Mouse (Mus musculus) kidney, postnatal 0 days (tissue): ENCODE results near the gene Cby1. TPM values are rescaled to one million over a fixed set of nuclear protein-coding genes. Genes with fewer than 3 reads are reported as not detected.

ENCODE experiments used
- ATAC-seq: fragments of 200-750 bp; cut with Nextera tagmentation; replicated peaks from 2 replicates; pipeline ENCODE4 v1.8.0; 2017; ENCODE audit warnings: low read depth, moderate number of reproducible peaks, moderate TSS enrichment, moderate library complexity; ENCODE audit not compliant: low FRiP score
- DNase-seq: peaks from one replicate; pipeline ENCODE4 v3.0.0-alpha.2; 2016; ENCODE audit warnings: low spot score
- H3K27ac ChIP-seq: fragments of 300-500 bp; sonication (generic); 2 replicates; pipeline ENCODE4 v1.5.1; 2014; ENCODE audit warnings: mild to moderate bottlenecking
- H3K27me3 ChIP-seq: fragments of 300-500 bp; sonication (generic); 2 replicates; pipeline ENCODE4 v1.6.1; 2014; ENCODE audit warnings: low read length, mixed read lengths; ENCODE audit not compliant: insufficient read depth
- H3K36me3 ChIP-seq: fragments of 300-500 bp; sonication (generic); 2 replicates; pipeline ENCODE4 v1.6.1; 2014; ENCODE audit warnings: low read length, mixed read lengths; ENCODE audit not compliant: insufficient read depth
- H3K4me1 ChIP-seq: fragments of 300-500 bp; sonication (generic); replicated peaks from 2 replicates; pipeline ENCODE4 v1.6.1; 2014; ENCODE audit warnings: antibody characterized with exemption, low read length, mixed read lengths; ENCODE audit not compliant: insufficient read depth
- H3K4me2 ChIP-seq: fragments of 300-500 bp; sonication (generic); 2 replicates; pipeline ENCODE4 v1.6.1; 2014; ENCODE audit warnings: mild to moderate bottlenecking, low read length, moderate library complexity, mixed read lengths
- H3K4me3 ChIP-seq: fragments of 300-500 bp; sonication (generic); replicated peaks from 2 replicates; pipeline ENCODE4 v1.5.1; 2014; ENCODE audit warnings: low read depth, low read length
- H3K9ac ChIP-seq: fragments of 300-500 bp; sonication (generic); 2 replicates; pipeline ENCODE4 v1.6.1; 2014; ENCODE audit warnings: low read depth, low read length
- H3K9me3 ChIP-seq: fragments of 300-500 bp; sonication (generic); replicated peaks from 2 replicates; pipeline ENCODE4 v1.6.1; 2016; ENCODE audit warnings: low read length, inconsistent platforms, mixed read lengths
- CTCF ChIP-seq: IDR thresholded peaks from 2 replicates; pipeline ENCODE4 v1.5.1; 2016; ENCODE audit warnings: antibody characterized with exemption, low read depth, mild to moderate bottlenecking, moderate library complexity
- WGBS: fragments of 180-500 bp; shearing (Covaris S2); extraction: QIAGEN DNeasy Blood & Tissue Kit; methylation state at CpG from one replicate; pipeline ENCODE4 v1.1.7; 2014; 5-methylcytosine and 5-hydroxymethylcytosine counted together
- polyA plus RNA-seq: library from polyadenylated mRNA; unstranded; fragments of >200 nt; fragmentation: Nextera tagmentation; extraction: Ambion mirVana; gene quantifications from 2 replicates; pipeline ENCODE4 v1.2.1, GENCODE M21; 2015

Gene Cby1
- polyA plus RNA-seq, 1 experiment from 2014 or later: 51.7 TPM

GRCm38 (mm10) chr15:79619770-79620414, 39.1 kb upstream of the Cby1 start:
- TF ChIP-seq CTCF: no peak

DNA sequence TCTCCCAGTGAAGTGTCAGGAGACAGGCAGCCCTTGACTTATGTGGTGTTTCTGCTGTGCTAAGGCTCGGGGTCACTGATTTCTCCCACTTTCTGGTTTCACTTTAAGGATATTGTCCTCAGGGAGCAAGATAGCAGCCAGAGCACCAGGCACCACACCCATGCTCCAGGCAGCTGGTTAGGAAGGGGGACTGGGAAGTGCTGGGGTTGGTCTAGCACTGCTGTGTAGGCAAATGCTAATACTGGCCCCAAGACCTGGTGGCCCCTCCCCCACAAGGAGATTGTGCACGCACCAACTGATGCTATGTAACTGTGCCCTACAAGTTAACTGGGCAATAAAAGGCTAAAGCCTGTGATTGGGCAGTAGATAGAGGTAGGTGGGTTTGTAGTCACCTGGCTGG, 28.5 kb upstream of the Cby1 start:
- no peak for ATAC-seq
- Histone ChIP-seq H3K36me3 (peaks cover 11% of the 10 kb centered on the region; the same call in 1 of the 2 replicates), H3K27ac (no peak overlapping the region), H3K4me3 (no peak overlapping the region), H3K4me1 (no peaks in the 10 kb centered on the region), H3K27me3 (no peaks in the 10 kb centered on the region), H3K9me3 (no peaks in the 10 kb centered on the region), H3K4me2 (no peak overlapping the region), H3K9ac (no peak overlapping the region)
- no peak for TF ChIP-seq CTCF
- DNase-seq: no peak
- 33% methylated on average over 2 of the region's 2 CpGs for WGBS

More at GRCm38 (mm10) chr15:79619770-79620414, 39.1 kb upstream of the Cby1 start:
- H3K36me3 ChIP-seq: no peaks in the 10 kb centered on the region
- no peak overlapping the region for H3K4me2 ChIP-seq
- H3K9ac ChIP-seq: no peak overlapping the region
- no peaks in the 10 kb centered on the region for H3K27me3 ChIP-seq
- no peak overlapping the region for H3K27ac ChIP-seq
- no peak for DNase-seq
- ATAC-seq: no peak; the same call in 1 of the 2 replicates
- no peaks in the 10 kb centered on the region for H3K9me3 ChIP-seq
- H3K4me1 ChIP-seq: no peaks in the 10 kb centered on the region
- no peak overlapping the region for H3K4me3 ChIP-seq
- 74% methylated on average over 11 of the region's 11 CpGs for WGBS

DNA sequence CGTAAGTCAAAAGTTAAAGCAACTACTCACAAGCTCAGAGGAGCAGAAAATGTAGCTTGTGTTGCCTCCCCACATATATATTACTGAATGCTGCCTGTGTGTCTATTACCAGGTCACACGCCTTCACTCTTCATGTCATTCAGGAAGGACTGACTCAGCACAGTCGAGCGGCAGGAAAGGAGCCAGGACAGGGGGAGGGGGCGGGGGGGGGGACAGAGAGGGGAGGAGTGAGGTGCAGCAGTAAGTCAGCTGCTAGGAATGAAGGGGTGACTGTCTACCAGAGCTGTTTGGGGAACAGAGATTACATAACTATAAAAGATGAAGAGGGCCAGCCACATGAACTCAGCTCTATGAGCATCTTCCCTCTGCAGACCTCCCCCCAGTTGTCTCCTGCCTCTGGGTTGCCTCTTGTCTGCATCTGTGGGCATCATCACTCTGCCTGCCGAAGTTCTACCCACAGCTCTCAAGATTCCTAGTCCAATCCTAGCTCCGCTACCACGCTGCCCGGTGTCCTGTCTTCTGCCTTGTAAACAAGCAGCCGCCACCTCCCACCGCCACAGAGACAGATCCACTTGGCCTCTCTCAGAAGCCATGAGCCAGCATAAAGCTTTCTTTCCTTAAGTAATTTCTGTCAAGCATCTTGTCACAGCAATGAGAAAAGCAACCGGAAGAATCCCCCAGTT, 17.7 kb upstream of the Cby1 start:
- ATAC-seq: no peak
- Histone ChIP-seq H3K27ac (no peak overlapping the region), H3K36me3 (0 out of 2 replicates have a peak, but pooled peaks cover 8% of the 10 kb centered on the region), H3K27me3 (no peaks in the 10 kb centered on the region), H3K4me1 (no peaks in the 10 kb centered on the region), H3K9ac (no peak overlapping the region), H3K9me3 (no peaks in the 10 kb centered on the region), H3K4me2 (no peak overlapping the region), H3K4me3 (no peak overlapping the region)
- WGBS: 53% methylated on average over 11 of the region's 12 CpGs
- no peak for DNase-seq
- no peak for TF ChIP-seq CTCF

GRCm38 (mm10) chr15:79645483-79645882, 13.5 kb upstream of the Cby1 start:
- H3K27ac ChIP-seq: no peak overlapping the region

DNA sequence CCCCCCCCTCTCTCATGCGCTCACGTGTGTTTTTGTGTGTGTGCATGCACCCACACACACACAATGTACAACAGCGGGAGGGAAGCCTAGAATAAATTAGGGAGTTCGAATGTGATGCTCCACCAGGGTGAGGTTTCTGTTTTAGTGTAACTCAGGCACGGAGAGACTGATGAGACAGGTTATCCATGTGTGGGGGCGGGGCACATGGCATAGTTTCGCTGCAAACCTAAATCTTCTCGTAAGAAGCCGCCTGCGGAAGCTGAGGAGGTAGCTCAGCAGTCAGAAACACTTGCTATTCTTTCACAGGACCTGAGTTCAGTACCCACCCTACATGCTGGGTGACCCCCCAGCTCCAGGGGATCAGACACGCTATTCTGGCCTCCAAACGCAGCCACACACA, 10.9 kb upstream of the Cby1 start:
- Histone ChIP-seq H3K27ac (no peak overlapping the region), H3K4me1 (no peaks in the 10 kb centered on the region), H3K9me3 (no peaks in the 10 kb centered on the region), H3K4me2 (no peak overlapping the region), H3K9ac (no peak overlapping the region), H3K27me3 (no peaks in the 10 kb centered on the region), H3K36me3 (no peaks in the 10 kb centered on the region), H3K4me3 (no peak overlapping the region)
- WGBS: 87% methylated on average over 12 of the region's 12 CpGs
- no peak for TF ChIP-seq CTCF
- no peak for ATAC-seq
- no peak for DNase-seq

More at GRCm38 (mm10) chr15:79645483-79645882, 13.5 kb upstream of the Cby1 start:
- Histone ChIP-seq H3K4me2 (no peak overlapping the region), H3K4me1 (no peaks in the 10 kb centered on the region), H3K36me3 (0 out of 2 replicates have a peak, but pooled peaks cover under 1% of the 10 kb centered on the region), H3K9ac (no peak overlapping the region), H3K9me3 (no peaks in the 10 kb centered on the region), H3K4me3 (no peak overlapping the region), H3K27me3 (no peaks in the 10 kb centered on the region)
- ATAC-seq (no peak), DNase-seq (no peak)
- WGBS: 78% methylated on average over 2 of the region's 2 CpGs
- no peak for TF ChIP-seq CTCF

DNA sequence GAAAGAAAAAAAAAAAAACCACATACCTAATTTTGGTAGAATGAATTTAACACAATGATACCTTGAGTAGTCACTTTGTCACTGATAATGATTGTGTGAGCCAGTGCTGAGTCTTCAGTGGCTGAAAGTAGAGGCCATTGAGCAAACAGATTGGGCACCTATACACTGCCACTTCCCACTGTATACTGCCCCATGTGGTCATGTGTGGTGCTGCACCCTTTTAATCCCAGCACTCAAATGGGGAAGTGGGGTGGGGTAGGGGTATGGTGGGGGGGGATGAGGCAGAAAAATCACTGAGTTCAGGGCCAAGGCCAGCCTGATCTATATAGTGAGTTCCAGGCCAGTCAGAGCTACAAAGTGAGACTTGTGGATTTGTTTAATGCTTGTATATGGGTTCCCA, 8.4 kb upstream of the Cby1 start:
- H3K4me2 ChIP-seq: no peak overlapping the region
- no peaks in the 10 kb centered on the region for H3K4me1 ChIP-seq
- H3K9me3 ChIP-seq: no peaks in the 10 kb centered on the region
- ATAC-seq (no peak), DNase-seq (peak; percentile 36)
- H3K27ac ChIP-seq: no peak overlapping the region
- no peaks in the 10 kb centered on the region for H3K36me3 ChIP-seq
- no peaks in the 10 kb centered on the region for H3K27me3 ChIP-seq
- no peak overlapping the region for H3K4me3 ChIP-seq
- peak; percentile 67 for TF ChIP-seq CTCF
- no peak overlapping the region for H3K9ac ChIP-seq
